Mouse (Mus musculus) B cell, adult (primary cell): ENCODE data around the gene Mocs3. TPM values are rescaled to one million over a fixed set of nuclear protein-coding genes. Genes with fewer than 3 reads are reported as not detected.

Experiments
- total RNA-seq: library from RNA; stranded (reverse); gene quantifications from 4 replicates; pipeline ENCODE4 v1.2.4, GENCODE M21; 2023; ENCODE audit not compliant: inconsistent age

Gene Mocs3
- total RNA-seq, result 12.4 to 15.7 TPM (median 15.1 TPM) in 4 replicates

GRCm38 (mm10) chr2:168230026-168230728, at the start of gene Mocs3, which contains the start of the genes Gm20716 and Dpm1:
Gene Mocs3, plus strand, starts transcription at chr2:168230622.
Gene Gm20716, minus strand, starts transcription at chr2:168230364.
Gene Dpm1, minus strand, starts transcription at chr2:168230591.

DNA sequence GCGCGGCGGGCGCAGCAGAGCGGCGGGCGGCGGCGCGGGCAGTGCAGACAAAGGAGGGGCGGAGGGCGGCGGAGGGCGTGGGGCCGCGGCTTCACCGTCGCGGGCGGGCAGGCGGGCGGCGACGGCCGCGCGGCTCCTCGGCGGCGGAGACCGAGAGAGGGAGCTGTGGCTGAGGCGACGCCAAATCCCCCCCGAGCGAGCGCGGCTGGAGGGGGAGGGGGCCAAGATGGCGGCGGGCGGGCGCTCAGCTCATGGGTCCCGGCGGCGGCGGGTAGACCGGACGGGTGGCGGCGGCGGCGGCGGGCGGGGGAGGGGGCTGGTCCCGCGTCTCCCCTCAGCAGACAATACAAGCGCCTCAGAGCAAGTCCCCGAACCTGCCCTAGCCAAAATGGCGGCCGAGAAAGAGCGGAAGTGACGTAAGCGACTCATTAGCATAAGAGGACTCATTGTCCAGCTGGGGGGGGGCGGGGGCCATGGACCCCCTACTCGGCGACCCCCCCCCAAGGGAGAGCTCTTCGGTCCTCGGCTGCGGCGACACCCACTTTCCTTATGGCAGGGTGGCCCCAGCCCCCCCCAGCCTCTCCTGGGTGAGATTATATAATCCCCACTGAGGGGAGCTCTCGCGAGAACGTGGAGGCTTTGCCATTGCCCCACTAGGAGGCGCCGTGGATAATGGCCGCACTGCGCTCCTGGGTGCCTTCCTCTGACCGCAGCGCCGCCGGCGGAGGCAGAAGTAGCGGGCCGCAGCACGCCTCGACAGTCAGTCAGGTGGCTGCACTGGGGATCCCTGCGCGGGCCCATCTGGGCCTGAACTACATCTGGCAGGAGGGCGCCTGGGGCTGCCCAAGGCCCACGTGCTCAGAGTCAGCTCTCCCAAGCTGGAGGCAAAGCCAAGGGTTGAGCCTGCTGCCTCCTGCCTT, 23.4 kb upstream of the Mocs3 start, which contains the start of gene Adnp:
Adnp (minus strand) TSS at position 388 of the 920 bp plus-strand sequence.

DNA sequence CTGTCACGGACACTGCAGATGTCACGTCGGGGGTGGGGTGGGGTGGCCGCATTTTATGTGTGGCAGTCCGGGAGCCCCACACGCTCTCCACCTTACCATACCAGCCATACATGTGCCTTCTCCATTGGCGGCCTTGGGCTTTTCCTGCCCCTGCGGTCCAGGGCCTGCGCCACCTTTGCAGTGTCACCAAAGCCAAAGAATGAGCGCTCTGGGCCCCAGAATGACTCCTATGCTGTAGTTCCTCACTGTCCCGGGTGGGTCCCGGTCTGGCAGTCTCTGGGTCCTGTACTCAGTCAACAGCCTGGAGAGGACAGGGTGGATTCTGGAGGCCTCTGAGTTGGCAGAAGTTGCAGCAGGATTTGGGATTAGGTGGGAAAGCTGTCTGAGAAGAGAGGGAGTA, 51.2 kb downstream of the Mocs3 start, which contains the start of gene Kcng1:
Kcng1 (minus strand) TSS at position 155 of the 400 bp plus-strand sequence.

Other genes with a start within 250 kb of the Mocs3 start
- not detected in 4 replicates for gene Ripor3, start 220.0 kb upstream of the Mocs3 start, total RNA-seq
- 2.5 to 2.9 TPM (median 2.7 TPM) in 4 replicates for gene Pard6b, start 149.6 kb upstream of the Mocs3 start, total RNA-seq
- 79.0 to 104 TPM (median 96.7 TPM) in 4 replicates for gene Adnp, start 23.5 kb upstream of the Mocs3 start, total RNA-seq
- gene Gm20716, start 258 bp upstream of the Mocs3 start, total RNA-seq, result 5.0 to 6.8 TPM (median 6.3 TPM) in 3 of 4 replicates, not detected in the other
- 118 to 134 TPM (median 126 TPM) in 4 replicates for gene Dpm1, start within 50 bp of the Mocs3 start, total RNA-seq
- gene Kcng1, start 51.1 kb downstream of the Mocs3 start, total RNA-seq, result not detected in 4 replicates